Mouse (Mus musculus) midbrain, embryonic 12.5 days (tissue): ENCODE results near the gene Tex44. TPM values are rescaled to one million over a fixed set of nuclear protein-coding genes. Genes with fewer than 3 reads are reported as not detected.

Experiments used
- ATAC-seq: fragments of 200-750 bp; cut with Nextera tagmentation; 2 replicates; pipeline ENCODE4 v1.8.0; 2017; ENCODE audit warnings: low read depth, moderate TSS enrichment, moderate library complexity; ENCODE audit not compliant: low FRiP score
- H3K27ac ChIP-seq: fragments of 300-500 bp; sonication (generic); replicated peaks from 2 replicates; pipeline ENCODE4 v1.5.1; 2016; ENCODE audit warnings: mild to moderate bottlenecking
- H3K27me3 ChIP-seq: fragments of 300-500 bp; sonication (generic); 2 replicates; pipeline ENCODE4 v1.6.1; 2016; ENCODE audit warnings: mild to moderate bottlenecking
- H3K36me3 ChIP-seq: fragments of 300-500 bp; sonication (generic); 2 replicates; pipeline ENCODE4 v1.6.1; 2016
- H3K4me1 ChIP-seq: fragments of 300-500 bp; sonication (generic); 2 replicates; pipeline ENCODE4 v1.6.1; 2016
- H3K4me2 ChIP-seq: fragments of 300-500 bp; sonication (generic); replicated peaks from 2 replicates; pipeline ENCODE4 v1.6.1; 2016; ENCODE audit warnings: mild to moderate bottlenecking, moderate library complexity
- H3K4me3 ChIP-seq: fragments of 300-500 bp; sonication (generic); 2 replicates; pipeline ENCODE4 v1.5.1; 2016; ENCODE audit warnings: mild to moderate bottlenecking
- H3K9ac ChIP-seq: fragments of 300-500 bp; sonication (generic); replicated peaks from 2 replicates; pipeline ENCODE4 v1.6.1; 2016; ENCODE audit warnings: mild to moderate bottlenecking, moderate library complexity
- H3K9me3 ChIP-seq: fragments of 300-500 bp; sonication (generic); 2 replicates; pipeline ENCODE4 v1.6.1; 2016; ENCODE audit warnings: mild to moderate bottlenecking
- WGBS: fragments of 180-500 bp; shearing (Covaris S2); methylation state at CpG from one replicate; pipeline ENCODE4 v1.1.7; 2016; 5-methylcytosine and 5-hydroxymethylcytosine counted together
- polyA plus RNA-seq: library from polyadenylated mRNA; unstranded; fragments of >200 nt; fragmentation: Nextera tagmentation; extraction: Ambion mirVana; gene quantifications from 2 replicates; pipeline ENCODE4 v1.2.1, GENCODE M21; 2016

Tex44 gene
- polyA plus RNA-seq, 1 experiment from 2014 or later = not detected

DNA sequence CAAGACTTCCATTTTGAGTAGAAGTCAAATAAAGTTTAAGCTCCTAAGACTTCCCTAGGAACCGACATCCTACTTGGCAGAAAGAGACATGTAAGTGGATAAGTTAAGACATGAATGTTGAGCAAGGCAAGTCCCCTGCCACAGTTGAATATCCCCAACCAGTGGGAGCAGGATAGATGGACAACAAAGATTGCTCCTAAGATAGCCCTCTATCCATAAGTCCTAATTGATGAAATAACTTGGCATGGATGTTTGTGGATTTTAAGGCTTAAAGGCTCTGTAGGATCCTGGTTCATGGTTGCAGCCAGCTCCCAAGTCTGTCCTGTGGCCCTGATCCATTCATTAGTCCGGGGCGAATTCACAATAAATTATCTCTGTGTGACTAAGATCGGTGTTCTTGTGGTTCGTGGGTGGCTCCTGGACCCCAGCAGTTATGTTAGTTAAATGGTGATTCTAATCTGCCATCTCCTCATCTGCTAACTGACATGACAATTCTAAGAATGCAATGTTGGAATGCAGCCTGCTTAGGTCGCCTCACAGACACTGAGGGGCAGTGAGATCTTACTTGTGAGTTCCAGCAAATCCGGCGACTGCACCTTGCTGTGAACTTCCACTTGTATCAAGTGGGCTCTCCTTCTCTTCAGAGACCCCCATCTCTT is 25.9 kb upstream of the Tex44 start:
- 80% methylated on average over 8 of the region's 8 CpGs for WGBS
- Histone ChIP-seq H3K9me3 (no peaks in the 10 kb centered on the region), H3K4me1 (no peaks in the 10 kb centered on the region), H3K27me3 (no peaks in the 10 kb centered on the region), H3K9ac (no peak overlapping the region), H3K36me3 (no peaks in the 10 kb centered on the region), H3K4me3 (no peak overlapping the region), H3K27ac (no peak overlapping the region), H3K4me2 (no peak overlapping the region)
- ATAC-seq = no peak

- WGBS = 55% methylated on average over 5 of the region's 5 CpGs
- H3K27ac ChIP-seq = no peak overlapping the region
- ATAC-seq = no peak
Observed at GRCm38 (mm10) chr1:86404834-86405233, 21.3 kb upstream of the Tex44 start.

GRCm38 (mm10) chr1:86406313-86406712 is 19.8 kb upstream of the Tex44 start:
- no peaks in the 10 kb centered on the region for H3K27me3 ChIP-seq
- H3K9ac ChIP-seq = no peak overlapping the region
- H3K27ac ChIP-seq = no peak overlapping the region
- H3K4me1 ChIP-seq = no peaks in the 10 kb centered on the region
- ATAC-seq = no peak
- no peak overlapping the region for H3K4me3 ChIP-seq
- no peaks in the 10 kb centered on the region for H3K9me3 ChIP-seq
- no peak overlapping the region for H3K4me2 ChIP-seq
- WGBS = 80% methylated on average over 4 of the region's 4 CpGs
- H3K36me3 ChIP-seq = no peaks in the 10 kb centered on the region

More at GRCm38 (mm10) chr1:86404834-86405233, 21.3 kb upstream of the Tex44 start:
- Histone ChIP-seq H3K4me2 (no peak overlapping the region), H3K4me1 (no peaks in the 10 kb centered on the region), H3K27me3 (no peaks in the 10 kb centered on the region), H3K9me3 (no peaks in the 10 kb centered on the region), H3K4me3 (no peak overlapping the region), H3K9ac (no peak overlapping the region), H3K36me3 (no peaks in the 10 kb centered on the region)

- WGBS = 79% methylated on average over 8 of the region's 8 CpGs
- Histone ChIP-seq H3K4me3 (no peak overlapping the region), H3K4me1 (no peaks in the 10 kb centered on the region), H3K4me2 (no peak overlapping the region), H3K9me3 (no peaks in the 10 kb centered on the region), H3K36me3 (no peaks in the 10 kb centered on the region), H3K27me3 (no peaks in the 10 kb centered on the region), H3K27ac (no peak overlapping the region), H3K9ac (no peak overlapping the region)
- ATAC-seq = no peak
Observed at GRCm38 (mm10) chr1:86406914-86407313, 19.2 kb upstream of the Tex44 start.

GRCm38 (mm10) chr1:86408515-86408914 is 17.6 kb upstream of the Tex44 start:
- Histone ChIP-seq H3K4me1 (no peaks in the 10 kb centered on the region), H3K27ac (no peak overlapping the region), H3K9ac (no peak overlapping the region), H3K36me3 (no peaks in the 10 kb centered on the region), H3K27me3 (no peaks in the 10 kb centered on the region), H3K4me3 (no peak overlapping the region), H3K4me2 (no peak overlapping the region), H3K9me3 (no peaks in the 10 kb centered on the region)
- no peak for ATAC-seq
- 84% methylated on average over 10 of the region's 10 CpGs for WGBS

DNA sequence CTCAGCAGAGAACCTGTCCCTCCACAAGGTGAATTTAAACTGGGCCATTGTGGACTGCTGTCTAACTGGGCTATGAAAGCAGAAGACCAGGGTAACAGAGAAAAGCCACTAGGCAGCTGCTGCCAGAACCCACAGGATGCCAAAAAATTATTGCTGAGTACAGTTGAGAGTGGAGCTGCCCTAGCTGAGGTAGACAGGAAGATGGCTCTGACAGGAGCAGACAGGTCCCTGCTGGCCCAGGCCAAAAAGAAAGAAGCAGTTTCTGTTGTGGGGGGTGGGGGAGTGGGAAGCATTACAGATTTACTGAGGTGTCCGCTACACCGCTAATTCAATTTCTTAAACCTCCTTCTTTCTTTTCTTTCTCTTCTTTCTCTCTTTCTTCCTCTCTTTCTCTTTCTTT is 16.7 kb upstream of the Tex44 start:
- Histone ChIP-seq H3K36me3 (no peaks in the 10 kb centered on the region), H3K27me3 (no peaks in the 10 kb centered on the region), H3K4me1 (no peaks in the 10 kb centered on the region), H3K9ac (no peak overlapping the region), H3K27ac (no peak overlapping the region), H3K9me3 (no peaks in the 10 kb centered on the region), H3K4me2 (no peak overlapping the region), H3K4me3 (no peak overlapping the region)
- no peak for ATAC-seq
- 96% methylated on average over 2 of the region's 2 CpGs for WGBS

DNA sequence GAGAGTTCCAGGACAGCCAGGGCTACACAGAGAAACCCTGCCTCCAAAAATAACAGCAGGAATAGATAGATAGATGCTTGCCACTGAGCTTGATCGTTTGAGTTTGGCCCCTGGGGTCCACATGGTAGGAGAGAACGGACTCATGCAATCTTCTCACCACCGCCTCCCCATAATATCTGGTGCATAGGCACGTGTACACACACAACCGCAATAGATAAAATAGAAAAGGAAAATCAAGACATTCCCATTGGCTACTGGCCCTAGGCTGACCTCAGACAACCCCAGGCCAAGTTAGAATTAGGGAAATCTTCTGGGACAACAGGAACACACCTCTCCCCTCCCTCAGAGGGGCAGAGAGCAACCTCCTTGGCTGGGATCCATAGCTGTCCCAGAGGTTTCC is 11.4 kb upstream of the Tex44 start:
- Histone ChIP-seq H3K27ac (no peak overlapping the region), H3K4me3 (no peak overlapping the region), H3K4me2 (no peak overlapping the region), H3K9ac (no peak overlapping the region), H3K27me3 (no peaks in the 10 kb centered on the region), H3K36me3 (no peaks in the 10 kb centered on the region), H3K4me1 (no peaks in the 10 kb centered on the region), H3K9me3 (no peaks in the 10 kb centered on the region)
- ATAC-seq = no peak
- WGBS = 86% methylated on average over 5 of the region's 5 CpGs

DNA sequence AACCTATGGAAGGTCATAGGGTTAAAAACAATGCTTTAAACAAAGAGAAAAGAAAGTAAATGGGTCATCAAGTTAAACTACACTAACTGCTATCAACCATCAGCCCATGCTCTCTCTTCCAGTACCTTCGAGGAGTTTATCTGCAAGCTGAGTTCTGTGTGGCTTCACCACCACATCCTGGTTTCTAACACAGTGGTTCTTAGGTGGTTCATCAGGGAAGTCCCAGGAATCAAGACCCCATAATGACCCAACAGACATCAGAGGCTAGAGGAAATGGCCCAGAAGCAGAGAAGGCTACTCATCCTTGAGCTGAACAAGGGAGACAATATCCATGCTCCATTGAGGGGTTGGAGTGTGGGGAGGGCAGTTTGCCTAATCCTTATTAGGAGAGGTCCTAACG is 11.0 kb upstream of the Tex44 start:
- H3K4me3 ChIP-seq = no peak overlapping the region
- H3K27me3 ChIP-seq = no peaks in the 10 kb centered on the region
- ATAC-seq = no peak
- H3K27ac ChIP-seq = no peak overlapping the region
- H3K9ac ChIP-seq = no peak overlapping the region
- no peak overlapping the region for H3K4me2 ChIP-seq
- no peaks in the 10 kb centered on the region for H3K36me3 ChIP-seq
- H3K9me3 ChIP-seq = no peaks in the 10 kb centered on the region
- no peaks in the 10 kb centered on the region for H3K4me1 ChIP-seq
- WGBS = 69% methylated on average over 2 of the region's 2 CpGs

- no peak overlapping the region for H3K27ac ChIP-seq
- peak; percentile 30; the same call in 1 of the 2 replicates for ATAC-seq
- H3K4me3 ChIP-seq = no peak overlapping the region
- 74% methylated on average over 7 of the region's 7 CpGs for WGBS
- H3K9me3 ChIP-seq = no peaks in the 10 kb centered on the region
- no peak overlapping the region for H3K4me2 ChIP-seq
- H3K36me3 ChIP-seq = no peaks in the 10 kb centered on the region
- no peaks in the 10 kb centered on the region for H3K4me1 ChIP-seq
- no peaks in the 10 kb centered on the region for H3K27me3 ChIP-seq
- H3K9ac ChIP-seq = no peak overlapping the region
Observed at GRCm38 (mm10) chr1:86415612-86416184, 10.4 kb upstream of the Tex44 start.

DNA sequence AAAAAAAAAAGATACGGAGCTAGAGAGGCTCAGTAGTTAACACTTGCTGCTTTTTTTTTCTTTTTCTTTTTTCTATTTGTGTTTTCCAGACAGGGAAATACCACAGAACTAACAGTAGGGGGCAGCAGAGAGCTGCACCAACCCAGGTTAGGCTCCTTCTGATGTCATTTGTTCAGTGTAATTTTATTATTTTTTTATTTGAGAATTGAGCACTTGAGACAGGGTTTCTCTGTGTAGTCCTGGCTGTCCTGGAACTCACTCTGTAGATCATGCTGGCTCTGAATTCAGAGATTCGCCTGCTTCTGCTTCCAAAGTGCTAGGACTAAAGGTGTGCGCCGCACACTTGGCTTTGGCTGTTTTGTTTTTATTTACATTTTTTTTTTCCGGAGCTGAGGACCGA is 9.8 kb upstream of the Tex44 start:
- ATAC-seq = no peak
- peaks cover 5% of the 10 kb centered on the region for H3K4me1 ChIP-seq
- no peak overlapping the region for H3K9ac ChIP-seq
- no peak overlapping the region for H3K4me2 ChIP-seq
- no peak overlapping the region for H3K4me3 ChIP-seq
- H3K27me3 ChIP-seq = no peaks in the 10 kb centered on the region
- no peak overlapping the region for H3K27ac ChIP-seq
- H3K9me3 ChIP-seq = no peaks in the 10 kb centered on the region
- H3K36me3 ChIP-seq = no peaks in the 10 kb centered on the region
- WGBS = 59% methylated on average over 6 of the region's 6 CpGs

DNA sequence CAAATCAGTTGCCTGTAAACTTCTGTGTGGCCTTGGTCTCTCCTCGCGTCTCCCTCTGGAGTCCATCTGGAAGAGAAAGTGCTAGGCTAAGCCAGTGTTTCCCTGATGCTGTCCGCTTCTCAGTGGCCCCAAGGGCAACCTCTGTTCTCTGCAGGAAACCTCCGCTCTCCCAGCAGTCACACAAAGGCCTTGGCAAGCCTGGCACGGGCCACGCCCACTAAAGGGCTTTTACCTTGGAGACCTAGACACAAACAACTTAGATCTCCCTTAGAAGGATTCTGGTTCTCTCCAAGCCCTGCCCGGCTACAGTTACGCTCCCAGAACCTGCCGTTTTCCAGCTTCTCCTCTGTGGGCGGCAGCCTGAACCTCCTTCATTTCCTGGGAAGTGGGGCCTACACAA is 5.1 kb upstream of the Tex44 start:
- Histone ChIP-seq H3K9ac (peak overlapping the region; percentile 35), H3K4me3 (no peak overlapping the region), H3K27me3 (no peaks in the 10 kb centered on the region), H3K27ac (no peak overlapping the region), H3K4me2 (no peak overlapping the region), H3K4me1 (peaks cover 25% of the 10 kb centered on the region), H3K9me3 (no peaks in the 10 kb centered on the region), H3K36me3 (no peaks in the 10 kb centered on the region)
- no peak for ATAC-seq
- WGBS = 26% methylated on average over 10 of the region's 10 CpGs

GRCm38 (mm10) chr1:86423879-86424278 is 2.2 kb upstream of the Tex44 start:
- Histone ChIP-seq H3K36me3 (no peaks in the 10 kb centered on the region), H3K9me3 (no peaks in the 10 kb centered on the region), H3K4me1 (peaks cover 25% of the 10 kb centered on the region), H3K27ac (peak overlapping the region; percentile 84), H3K27me3 (no peaks in the 10 kb centered on the region), H3K4me3 (no peak overlapping the region), H3K9ac (no peak overlapping the region), H3K4me2 (no peak overlapping the region)
- ATAC-seq = no peak
- WGBS = 76% methylated on average over 5 of the region's 5 CpGs

- 81% methylated on average over 1 of the region's 1 CpGs for WGBS
- peak overlapping the region; percentile 84 for H3K27ac ChIP-seq
- 0 out of 2 replicates have a peak, but pooled peaks have one; percentile 7 for ATAC-seq
Observed at GRCm38 (mm10) chr1:86424336-86424735, 1.8 kb upstream of the Tex44 start.

More at GRCm38 (mm10) chr1:86424336-86424735, 1.8 kb upstream of the Tex44 start:
- H3K4me2 ChIP-seq = no peak overlapping the region
- peaks cover 25% of the 10 kb centered on the region for H3K4me1 ChIP-seq
- H3K27me3 ChIP-seq = no peaks in the 10 kb centered on the region
- no peak overlapping the region for H3K4me3 ChIP-seq
- no peaks in the 10 kb centered on the region for H3K9me3 ChIP-seq
- no peaks in the 10 kb centered on the region for H3K36me3 ChIP-seq
- H3K9ac ChIP-seq = no peak overlapping the region
